ENCODE assay signal across 23 mouse cellular contexts in the genomic region with DNA sequence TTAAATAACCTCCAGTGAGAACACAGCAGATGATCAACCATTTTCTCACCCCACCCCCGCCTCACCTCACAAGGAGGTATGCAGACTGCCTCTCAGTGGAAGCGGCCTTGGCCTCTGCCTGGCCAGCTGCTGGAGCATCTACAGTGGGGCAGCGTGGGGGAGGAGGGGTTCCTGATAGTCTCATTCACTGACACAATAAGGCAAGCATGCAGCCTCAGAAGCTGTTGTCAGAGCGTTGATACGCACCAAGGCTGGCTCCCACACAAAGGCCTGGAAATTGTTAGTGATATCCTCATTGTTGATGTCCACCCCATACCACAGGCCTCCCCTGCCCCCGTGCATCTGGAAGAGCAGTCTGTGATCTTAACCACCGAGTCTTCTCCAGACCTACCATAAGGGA. TPM values are rescaled to one million over a fixed set of nuclear protein-coding genes. Genes with fewer than 3 reads are reported as not detected.
DNase-seq lines count a peak whose midpoint lies in the region; ATAC-seq and TF ChIP-seq lines count a peak whose summit lies in the region.
"Had no signal": no experiment of that assay in that cellular context is flagged by ENCODE, and none has a peak within 500 bp of the region (broad histone marks: within the 10 kb centered on the region; RNA-seq: fewer than 3 reads in every experiment).

No protein-coding gene starts in this region.

- no peak overlapping the region for H3K4me2 ChIP-seq in heart, embryonic 14.5 days (ENCODE audit: low read length)
- H3K4me2 ChIP-seq: embryonic facial prominence, embryonic 13.5 days; forebrain, embryonic 15.5 days; heart, embryonic 15.5 days; hindbrain, embryonic 15.5 days; limb, embryonic 15.5 days had no signal

- H3K79me2 ChIP-seq in liver, adult 2 months (ENCODE audit: control insufficient read depth, insufficient read depth, low read length) = peaks cover 7% of the 10 kb centered on the region; the same call in 1 of the 2 replicates

- no peak overlapping the region for H3K9ac ChIP-seq in heart, embryonic 14.5 days (ENCODE audit: low read length)
- H3K9ac ChIP-seq in liver, adult 2 months (ENCODE audit: low read depth, low read length) = peak overlapping the region; percentile 35
- H3K9ac ChIP-seq: embryonic facial prominence, embryonic 13.5 days; forebrain, embryonic 15.5 days; heart, embryonic 15.5 days; hindbrain, embryonic 15.5 days; limb, embryonic 15.5 days; liver, postnatal 0 days had no signal

- no peaks in the 10 kb centered on the region for H3K27me3 ChIP-seq in heart, embryonic 14.5 days (ENCODE audit: control insufficient read depth, insufficient read depth, low read length)
- H3K27me3 ChIP-seq in liver, adult 2 months (ENCODE audit: control insufficient read depth, insufficient read depth, low read length) = no peaks in the 10 kb centered on the region
- H3K27me3 ChIP-seq: forebrain, embryonic 15.5 days; heart, embryonic 15.5 days; hindbrain, embryonic 15.5 days; limb, embryonic 15.5 days had no signal

- 0 out of 2 replicates have a peak, but pooled peaks have one; percentile 47 for ATAC-seq in heart, embryonic 14.5 days (ENCODE audit: insufficient number of reproducible peaks, insufficient read depth, low FRiP score, low read depth)
- ATAC-seq: forebrain, embryonic 15.5 days; intestine, postnatal 0 days; liver, postnatal 0 days had no signal

- no peak for TF ChIP-seq POLR2A in liver, adult 2 months (IDR thresholded peaks at IDR 0.05; ENCODE audit: extremely low read depth, insufficient read depth, low read length)

- WGBS in heart, embryonic 14.5 days = 17% methylated on average over 7 of the region's 7 CpGs
- WGBS in liver, adult 2 months = 37% methylated on average over 7 of the region's 7 CpGs

- H3K36me3 ChIP-seq in heart, embryonic 14.5 days (ENCODE audit: control insufficient read depth, insufficient read depth, low read length) = no peaks in the 10 kb centered on the region
- peaks cover 9% of the 10 kb centered on the region; the same call in 1 of the 2 replicates for H3K36me3 ChIP-seq in liver, adult 2 months (ENCODE audit: control insufficient read depth, insufficient read depth, low read length)
- H3K36me3 ChIP-seq: embryonic facial prominence, embryonic 13.5 days; forebrain, embryonic 15.5 days; heart, embryonic 15.5 days; hindbrain, embryonic 15.5 days; limb, embryonic 15.5 days had no signal

- H3K4me3 ChIP-seq in heart, embryonic 14.5 days (ENCODE audit: control insufficient read depth in 1 of 2, insufficient read depth in 1 of 2, low read depth in 1 of 2, low read length in 2 of 2) = no peak overlapping the region
- peak overlapping the region; percentile 23; the same call in 1 of the 2 replicates for H3K4me3 ChIP-seq in liver, adult 2 months (ENCODE audit: insufficient read depth, low read depth, low read length)
- H3K4me3 ChIP-seq: embryonic facial prominence, embryonic 13.5 days; forebrain, embryonic 15.5 days; heart, embryonic 15.5 days; hindbrain, embryonic 15.5 days; layer of hippocampus, adult 2 months; limb, embryonic 15.5 days had no signal

- no peaks in the 10 kb centered on the region for H3K9me3 ChIP-seq in heart, embryonic 14.5 days (ENCODE audit: control insufficient read depth, low read length)
- H3K9me3 ChIP-seq: embryonic facial prominence, embryonic 13.5 days; forebrain, embryonic 15.5 days; heart, embryonic 15.5 days; hindbrain, embryonic 15.5 days; limb, embryonic 15.5 days had no signal

- TF ChIP-seq CTCF in liver, adult 2 months (IDR thresholded peaks at IDR 0.05; ENCODE audit: low read depth, low read length) = no peak

- peaks cover 8 to 9% of the 10 kb centered on the region in 2 experiments; a peak in 2 of 4 replicates for H3K4me1 ChIP-seq in heart, embryonic 14.5 days (ENCODE audit: control insufficient read depth in 2 of 2, insufficient read depth in 2 of 2, low read length in 2 of 2)
- H3K4me1 ChIP-seq in liver, adult 2 months (ENCODE audit: control insufficient read depth, insufficient read depth, low read length) = peaks cover 48% of the 10 kb centered on the region
- H3K4me1 ChIP-seq: embryonic facial prominence, embryonic 13.5 days; forebrain, embryonic 15.5 days; limb, embryonic 15.5 days had no signal

- 0 out of 4 replicates have a peak overlapping the region, but pooled peaks of 1 of the 2 experiments have one; percentile 19 for H3K27ac ChIP-seq in heart, embryonic 14.5 days (replicated peaks in 1 of 2; ENCODE audit: control insufficient read depth in 1 of 2, insufficient read depth in 1 of 2, low read depth in 2 of 2, low read length in 2 of 2)
- peak overlapping the region; percentile 98 for H3K27ac ChIP-seq in liver, adult 2 months (replicated peaks; ENCODE audit: insufficient read depth, low read depth, low read length)
- H3K27ac ChIP-seq: embryonic facial prominence, embryonic 13.5 days; forebrain, embryonic 15.5 days; heart, embryonic 15.5 days; hindbrain, embryonic 15.5 days; layer of hippocampus, adult 2 months; limb, embryonic 15.5 days had no signal

- DNase-seq in heart, adult 18-20 months = no peak
- peak; percentile 55 for DNase-seq in liver, adult 2 months (ENCODE audit: extremely low read depth, low read depth, low spot score)
- DNase-seq in liver = no peak
- DNase-seq in retina, embryonic 14.5 days (ENCODE audit: low spot score) = peak; percentile 34
- DNase-seq in yolk sac, embryonic 10.5 days (ENCODE audit: low spot score) = peak; percentile 38
- no peak for DNase-seq in lung, postnatal 36 days
- DNase-seq: adrenal gland, postnatal 10 days; cerebellum, adult 11 months; cerebellum, postnatal 10 days; gastrocnemius, postnatal 25 days; liver, postnatal 0 days; right cerebral cortex, postnatal 14 days; spleen, adult 18-20 months; thymus, adult 18-20 months had no signal

RNA-seq across cellular contexts. Expression of a gene that starts 4.0 kb away (rescaled TPM):
- not detected in 2 replicates for polyA plus RNA-seq in heart, embryonic 14.5 days (2014; fragmentation: Nextera tagmentation; extraction: Ambion mirVana)
- 1 to 10 TPM in 1 of 2 experiments, under 1 TPM in 1; 0.27 to 2.0 TPM for total RNA-seq in heart, adult 18-20 months (2021)
- total RNA-seq in liver, adult 2 months (2014; rRNA removed) = 588 and 626 TPM in 2 replicates
- polyA plus RNA-seq in liver, adult 2 months (2012; rRNA removed) = 835 and 840 TPM in 2 replicates
- total RNA-seq: gastrocnemius, postnatal 25 days; layer of hippocampus, adult 2 months; midbrain, postnatal 0 days had no signal
- polyA plus RNA-seq: forebrain, embryonic 15.5 days had no signal

Comparison
In these comparisons a context has a peak if more than half of its experiments do, and no peak if none do; other contexts are left out.
1. DNase-seq: peak in liver, adult 2 months (single experiment), retina, embryonic 14.5 days (single experiment) and yolk sac, embryonic 10.5 days (single experiment); none in heart, adult 18-20 months (0 of 2), liver (single experiment) and lung, postnatal 36 days (single experiment).
2. RNA of a gene that starts 4.0 kb away (total RNA-seq): 588 to 626 TPM in liver, adult 2 months; 0.27 to 2.0 TPM in heart, adult 18-20 months; every median in the first group is over 100 times any median in the second.